Mouse (Mus musculus) stomach, postnatal 0 days (tissue): ENCODE data around the gene Nodal. TPM values are rescaled to one million over a fixed set of nuclear protein-coding genes. Genes with fewer than 3 reads are reported as not detected.

ENCODE experiments used
- ATAC-seq: fragments of 200-750 bp; cut with Nextera tagmentation; 2 replicates; pipeline ENCODE4 v1.8.0; 2017; ENCODE audit not compliant: low FRiP score, low TSS enrichment
- DNase-seq: peaks from one replicate; pipeline ENCODE4 v3.0.0-alpha.2; 2016; ENCODE audit warnings: low spot score
- H3K27ac ChIP-seq: fragments of 300-500 bp; sonication (generic); replicated peaks from 2 replicates; pipeline ENCODE4 v1.5.1; 2014; ENCODE audit warnings: mild to moderate bottlenecking, control low read depth
- H3K27me3 ChIP-seq: fragments of 300-500 bp; sonication (generic); 2 replicates; pipeline ENCODE4 v1.6.1; 2014; ENCODE audit warnings: low read length; ENCODE audit not compliant: control insufficient read depth, insufficient read depth
- H3K36me3 ChIP-seq: fragments of 300-500 bp; sonication (generic); 2 replicates; pipeline ENCODE4 v1.6.1; 2014; ENCODE audit warnings: low read length, mixed read lengths; ENCODE audit not compliant: control insufficient read depth, insufficient read depth
- H3K4me1 ChIP-seq: fragments of 300-500 bp; sonication (generic); replicated peaks from 2 replicates; pipeline ENCODE4 v1.6.1; 2014; ENCODE audit warnings: antibody characterized with exemption; ENCODE audit not compliant: control insufficient read depth, insufficient read depth
- H3K4me2 ChIP-seq: fragments of 300-500 bp; sonication (generic); replicated peaks from 2 replicates; pipeline ENCODE4 v1.6.1; 2014; ENCODE audit warnings: low read depth, mild to moderate bottlenecking, control low read depth, moderate library complexity
- H3K4me3 ChIP-seq: fragments of 300-500 bp; sonication (generic); 2 replicates; pipeline ENCODE4 v1.5.1; 2014; ENCODE audit warnings: low read depth, low read length, control low read depth
- H3K9ac ChIP-seq: fragments of 300-500 bp; sonication (generic); 2 replicates; pipeline ENCODE4 v1.6.1; 2014; ENCODE audit warnings: mild to moderate bottlenecking, low read length, control low read depth, mixed read lengths
- H3K9me3 ChIP-seq: fragments of 300-500 bp; sonication (generic); 2 replicates; pipeline ENCODE4 v1.6.1; 2016; ENCODE audit warnings: low read length; ENCODE audit not compliant: control insufficient read depth
- CTCF ChIP-seq: IDR thresholded peaks from 2 replicates; pipeline ENCODE4 v1.5.1; 2016; ENCODE audit warnings: antibody characterized with exemption, low read depth, mild to moderate bottlenecking, moderate library complexity
- EP300 ChIP-seq: optimal IDR thresholded peaks from 2 replicates; pipeline ENCODE3; 2016; ENCODE audit warnings: antibody characterized with exemption
- WGBS: fragments of 180-500 bp; shearing (Covaris S2); extraction: QIAGEN DNeasy Blood & Tissue Kit; methylation state at CpG from one replicate; pipeline ENCODE4 v1.1.7; 2014; 5-methylcytosine and 5-hydroxymethylcytosine counted together
- polyA plus RNA-seq: library from polyadenylated mRNA; unstranded; fragments of >200 nt; fragmentation: Nextera tagmentation; extraction: Ambion mirVana; gene quantifications from 2 replicates; pipeline ENCODE4 v1.2.1, GENCODE M21; 2015

The Nodal gene
- polyA plus RNA-seq, 1 experiment from 2014 or later = not detected

DNA sequence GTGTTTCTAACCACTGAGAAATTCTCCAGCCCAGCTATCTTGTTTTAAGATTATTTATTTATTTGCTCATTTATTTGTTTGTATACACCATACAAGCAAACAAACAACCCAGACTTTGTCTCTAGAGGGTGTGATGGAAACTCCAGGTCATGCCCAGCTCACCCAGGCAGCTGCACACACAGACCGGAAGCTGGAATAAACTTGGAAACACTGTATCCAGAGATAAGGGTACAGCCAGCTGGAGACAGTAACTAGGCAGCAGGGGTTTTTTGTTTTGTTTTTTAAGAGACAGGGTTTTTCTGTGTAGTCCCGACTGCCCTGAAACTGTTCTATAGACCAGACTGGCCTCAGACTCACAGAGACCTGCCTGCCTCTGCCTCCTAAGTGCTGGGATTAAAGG lies 27.6 kb upstream of the Nodal start:
- Histone ChIP-seq H3K9ac (no peak overlapping the region), H3K27me3 (no peaks in the 10 kb centered on the region), H3K4me2 (no peak overlapping the region), H3K27ac (no peak overlapping the region), H3K4me3 (no peak overlapping the region), H3K36me3 (no peaks in the 10 kb centered on the region), H3K4me1 (0 out of 2 replicates have a peak, but pooled peaks cover 2% of the 10 kb centered on the region), H3K9me3 (no peaks in the 10 kb centered on the region)
- no peak for DNase-seq
- ATAC-seq = no peak
- no peak for TF ChIP-seq CTCF
- TF ChIP-seq EP300 = no peak
- WGBS = 55% methylated on average over 2 of the region's 2 CpGs

DNA sequence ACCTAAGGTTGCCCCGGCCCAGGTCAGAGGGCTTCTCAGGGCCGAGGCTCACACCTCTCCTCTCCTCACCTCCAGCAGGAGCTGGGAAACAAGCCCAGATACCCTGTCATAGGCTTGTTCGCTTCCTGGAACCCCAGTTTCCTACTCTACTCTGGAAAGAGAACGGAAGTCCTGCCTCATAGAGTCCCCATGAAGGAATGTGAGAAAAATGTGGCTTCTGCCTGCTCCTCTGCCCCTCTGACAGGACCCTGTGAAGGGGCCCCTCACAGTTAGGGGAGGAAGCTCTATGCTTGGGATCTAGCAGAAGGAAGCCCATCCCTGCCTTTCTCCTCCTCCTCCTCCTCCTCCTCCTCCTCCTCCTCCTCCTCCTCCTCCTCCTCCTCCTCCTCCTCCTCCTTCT lies 25.2 kb upstream of the Nodal start:
- TF ChIP-seq EP300 (no peak), CTCF (no peak)
- Histone ChIP-seq H3K36me3 (no peaks in the 10 kb centered on the region), H3K27ac (no peak overlapping the region), H3K9ac (no peak overlapping the region), H3K4me3 (no peak overlapping the region), H3K9me3 (no peaks in the 10 kb centered on the region), H3K4me1 (0 out of 2 replicates have a peak, but pooled peaks cover 2% of the 10 kb centered on the region), H3K4me2 (no peak overlapping the region), H3K27me3 (no peaks in the 10 kb centered on the region)
- WGBS = 25% methylated on average over 4 of the region's 4 CpGs
- no peak for ATAC-seq
- no peak for DNase-seq

DNA sequence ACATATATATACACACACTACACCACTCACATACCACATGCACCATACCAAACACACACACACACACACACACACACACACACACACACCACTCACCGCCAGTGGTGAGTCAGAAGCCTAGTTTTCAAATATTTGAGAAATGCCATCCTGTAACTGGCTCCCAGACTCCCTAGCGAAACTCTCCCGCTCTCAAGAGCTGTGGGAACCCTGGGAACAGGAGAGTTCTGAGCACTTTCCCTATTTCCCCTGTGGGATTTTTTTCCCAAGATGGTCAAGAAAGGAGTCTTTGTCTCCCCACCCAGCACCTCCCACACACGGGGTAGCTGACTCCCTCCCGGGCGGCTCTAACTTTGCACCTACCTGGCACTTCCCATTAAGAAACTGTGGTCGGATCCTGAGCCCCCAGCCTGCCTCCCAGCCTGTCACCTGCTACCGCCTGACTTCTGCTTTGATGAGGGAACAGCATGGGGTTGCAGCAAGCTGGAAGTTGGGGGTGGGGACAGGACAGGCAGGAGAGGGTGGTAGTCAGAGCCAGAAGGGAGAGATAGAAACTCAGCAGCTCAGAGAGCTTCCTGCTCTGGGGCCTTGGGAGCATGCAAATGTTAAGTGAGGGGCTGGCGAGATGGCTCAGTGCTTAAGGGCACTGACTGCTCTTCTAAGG lies 23.2 kb upstream of the Nodal start:
- 16% methylated on average over 9 of the region's 9 CpGs for WGBS
- Histone ChIP-seq H3K36me3 (no peaks in the 10 kb centered on the region), H3K9ac (no peak overlapping the region), H3K9me3 (no peaks in the 10 kb centered on the region), H3K27ac (peak overlapping the region; percentile 20; the same call in 1 of the 2 replicates), H3K4me2 (no peak overlapping the region; the same call in 1 of the 2 replicates), H3K4me1 (0 out of 2 replicates have a peak, but pooled peaks cover 2% of the 10 kb centered on the region), H3K27me3 (no peaks in the 10 kb centered on the region), H3K4me3 (no peak overlapping the region)
- ATAC-seq (peak; percentile 82), DNase-seq (peak; percentile 77)
- TF ChIP-seq EP300 = no peak
- no peak for TF ChIP-seq CTCF

DNA sequence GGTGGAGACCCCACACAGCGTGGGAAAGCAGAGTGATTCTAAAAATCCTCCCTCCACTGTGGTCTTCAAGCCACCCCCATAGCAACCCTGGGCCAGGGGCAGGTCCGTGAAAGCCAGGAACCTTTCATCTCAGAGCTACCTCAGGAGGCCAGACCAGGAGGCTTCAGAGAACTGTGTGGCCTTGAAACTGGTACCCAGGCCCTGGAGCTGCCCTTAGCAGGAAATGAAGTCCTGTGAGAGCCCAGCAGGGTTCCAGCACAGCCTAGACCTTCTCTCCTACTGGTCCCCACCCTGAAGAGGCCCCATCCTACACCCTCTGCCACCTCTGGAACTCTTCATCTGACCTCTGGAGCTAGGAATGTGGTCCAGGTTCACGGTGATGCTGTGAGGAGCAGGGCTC lies 19.6 kb upstream of the Nodal start:
- H3K9ac ChIP-seq = no peak overlapping the region
- WGBS = 68% methylated on average over 3 of the region's 3 CpGs

DNA sequence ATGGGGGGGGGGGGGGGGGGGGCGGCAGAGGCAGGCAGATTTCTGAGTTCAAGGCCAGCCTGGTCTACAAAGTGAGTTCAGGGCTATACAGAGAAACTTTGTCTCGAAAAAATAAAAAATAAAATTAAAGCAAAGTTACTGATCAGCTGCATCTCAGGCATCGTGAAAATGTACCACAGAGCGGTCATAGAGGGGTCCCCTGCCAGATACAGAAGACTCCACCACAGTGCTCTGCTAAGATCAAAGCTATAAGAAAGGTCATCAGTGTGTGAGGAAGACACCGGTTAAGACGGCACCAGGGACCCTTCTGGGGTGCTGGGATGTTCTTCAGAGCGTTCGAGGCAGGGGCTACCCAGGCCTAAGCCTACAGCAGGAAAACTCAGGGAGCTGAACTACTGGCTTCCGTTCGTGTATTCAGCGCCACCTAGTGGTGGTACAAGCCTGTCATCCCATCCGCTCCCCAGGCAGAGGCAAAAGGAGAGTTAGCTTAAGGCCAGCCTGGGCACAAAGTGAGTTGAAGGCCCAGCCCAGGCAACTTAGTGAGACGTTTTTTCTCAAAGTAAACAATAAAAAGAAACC lies 18.5 kb upstream of the Nodal start:
- Histone ChIP-seq H3K27ac (no peak overlapping the region), H3K36me3 (no peaks in the 10 kb centered on the region), H3K9me3 (no peaks in the 10 kb centered on the region), H3K4me2 (no peak overlapping the region), H3K27me3 (no peaks in the 10 kb centered on the region), H3K4me1 (0 out of 2 replicates have a peak, but pooled peaks cover 2% of the 10 kb centered on the region), H3K9ac (no peak overlapping the region), H3K4me3 (no peak overlapping the region)
- ATAC-seq (peak; percentile 78; the same call in 1 of the 2 replicates), DNase-seq (peak; percentile 83)
- 27% methylated on average over 13 of the region's 13 CpGs for WGBS
- TF ChIP-seq EP300 (no peak), CTCF (peak; percentile 95)

More for the DNA sequence above, 19.6 kb upstream of the Nodal start:
- Histone ChIP-seq H3K36me3 (no peaks in the 10 kb centered on the region), H3K4me2 (no peak overlapping the region), H3K27ac (no peak overlapping the region), H3K4me3 (no peak overlapping the region), H3K4me1 (0 out of 2 replicates have a peak, but pooled peaks cover 2% of the 10 kb centered on the region), H3K27me3 (no peaks in the 10 kb centered on the region), H3K9me3 (no peaks in the 10 kb centered on the region)
- TF ChIP-seq EP300 (no peak), CTCF (no peak)
- DNase-seq (no peak), ATAC-seq (no peak)

DNA sequence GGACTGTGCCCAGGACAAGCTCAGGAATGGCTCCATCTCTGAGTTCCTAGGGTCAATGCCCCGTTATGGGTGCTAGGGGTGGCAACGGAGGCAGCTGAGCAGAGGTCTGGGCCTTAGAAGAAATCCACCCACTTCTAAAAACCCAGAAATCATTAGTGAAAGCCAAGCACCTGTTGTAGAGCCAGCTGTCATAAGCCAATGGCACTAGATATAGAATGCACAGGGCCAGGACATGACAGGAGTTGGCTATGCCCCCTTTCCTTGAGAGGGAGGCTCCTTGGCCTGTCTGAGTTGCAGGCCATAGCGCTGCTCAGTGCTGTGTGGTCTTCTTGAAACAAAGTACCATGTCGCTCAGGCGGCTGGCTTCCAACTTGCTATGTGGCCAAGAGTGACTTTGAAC lies 17.4 kb upstream of the Nodal start:
- H3K36me3 ChIP-seq = no peaks in the 10 kb centered on the region
- no peaks in the 10 kb centered on the region for H3K4me1 ChIP-seq
- H3K4me3 ChIP-seq = no peak overlapping the region
- TF ChIP-seq EP300 (no peak), CTCF (no peak)
- no peak overlapping the region for H3K27ac ChIP-seq
- no peaks in the 10 kb centered on the region for H3K27me3 ChIP-seq
- no peak overlapping the region for H3K9ac ChIP-seq
- WGBS = 89% methylated on average over 5 of the region's 5 CpGs
- ATAC-seq (no peak), DNase-seq (no peak)
- no peak overlapping the region for H3K4me2 ChIP-seq
- no peaks in the 10 kb centered on the region for H3K9me3 ChIP-seq
